Mouse (Mus musculus): ENCODE results near the gene Dhx30.

DNA sequence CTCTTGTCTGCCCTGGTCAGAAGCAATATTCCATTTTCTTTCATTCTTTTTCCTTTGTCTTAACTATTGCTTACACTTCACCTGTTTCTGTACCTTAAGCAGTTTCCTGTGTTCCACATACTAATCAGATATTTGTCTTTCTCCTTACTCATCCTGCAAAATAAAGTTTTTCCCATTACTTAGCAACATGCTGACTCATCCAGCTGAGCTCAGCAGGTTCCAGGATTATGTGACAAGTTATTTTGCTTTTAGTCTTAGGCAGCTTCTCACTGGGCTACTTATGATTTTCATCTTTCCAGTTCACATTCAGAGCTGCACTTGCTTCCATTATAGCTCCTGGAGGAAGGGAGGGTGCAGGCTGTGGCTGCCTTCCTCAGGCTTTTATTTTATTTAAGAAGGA is 53.0 kb downstream of the Dhx30 start:
- no peak for TF ChIP-seq CTCF (conservative IDR thresholded peaks at IDR 0.05; ENCODE audit: low read length)
- TF ChIP-seq POU5F1 (IDR thresholded peaks at IDR 0.05; ENCODE audit: borderline replicate concordance, low read length), result no peak
- no peak for TF ChIP-seq NANOG (IDR thresholded peaks at IDR 0.05; ENCODE audit: borderline replicate concordance, low read length)

Measured in E14TG2a.4 (cell line).